Mouse (Mus musculus): ENCODE results near the gene Olfr1395.
"Not testable (repeated sequence)": the region's sequence is repeated elsewhere in the genome, so short reads cannot be mapped to it uniquely, and the experiment has no call there.

The Olfr1395 gene

DNA sequence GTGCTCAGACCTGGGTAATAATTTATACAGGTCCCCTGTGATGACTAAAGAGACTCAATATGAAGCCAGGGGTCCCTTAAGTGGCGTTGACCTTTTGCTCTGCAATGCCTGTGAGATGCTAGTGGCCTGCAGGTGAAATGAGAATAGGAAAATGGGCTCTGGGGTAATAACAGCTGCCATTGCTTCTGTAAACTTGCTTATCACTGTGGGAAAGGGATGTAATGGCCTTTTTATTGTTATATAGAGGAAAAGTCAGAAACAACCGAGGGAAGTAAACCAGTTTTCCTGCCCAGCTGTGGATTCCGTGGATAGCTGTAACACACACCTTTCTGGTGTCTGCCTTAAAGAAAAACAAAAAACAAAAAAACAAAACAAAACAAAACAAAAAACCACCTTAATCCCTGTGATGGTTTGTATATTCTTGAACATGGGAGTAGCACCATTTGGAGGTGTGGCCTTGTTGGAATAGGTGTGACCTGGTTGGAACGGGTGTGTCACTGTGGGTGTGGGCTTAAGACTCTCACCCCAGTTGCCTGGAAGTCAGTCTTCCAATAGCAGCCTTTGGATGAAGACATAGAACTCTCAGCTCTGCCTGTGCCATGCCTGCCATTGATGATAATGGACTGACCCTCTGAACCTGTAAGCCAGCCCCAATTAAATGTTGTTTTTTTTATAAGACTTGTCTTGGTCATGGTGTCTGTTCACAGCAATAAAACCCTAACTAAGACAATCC lies 34.1 kb downstream of the Olfr1395 start:
- DNase-seq = not testable (repeated sequence)

DNA sequence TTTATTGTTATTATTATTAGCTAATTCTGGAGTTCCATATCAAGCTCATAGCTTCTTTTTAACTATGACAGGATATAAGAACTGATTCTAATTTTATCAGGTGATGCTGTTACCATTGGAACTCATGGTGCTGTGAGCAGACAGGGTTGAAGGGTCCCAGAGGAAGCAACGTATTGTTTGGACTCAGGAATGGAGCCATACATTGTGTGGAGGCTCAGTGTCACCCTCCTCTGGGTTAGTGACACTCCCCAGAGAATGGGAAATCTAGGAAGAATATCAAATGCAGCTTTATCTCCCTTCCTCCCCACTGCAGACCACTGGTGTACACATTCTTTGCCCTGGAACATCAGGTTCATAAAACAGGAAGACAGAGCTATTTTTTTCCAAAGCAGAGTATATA lies 41.1 kb downstream of the Olfr1395 start:
- no peak for DNase-seq

- DNase-seq = no peak
Measured at GRCm38 (mm10) chr11:49186452-49186851, 44.4 kb downstream of the Olfr1395 start.

GRCm38 (mm10) chr11:49186955-49187488 lies 44.9 kb downstream of the Olfr1395 start, which contains the start of gene Btnl9:
Btnl9 (minus strand) TSS chr11:49187159.
- DNase-seq = no peak

GRCm38 (mm10) chr11:49187701-49188100 lies 45.6 kb downstream of the Olfr1395 start:
- no peak for DNase-seq

DNA sequence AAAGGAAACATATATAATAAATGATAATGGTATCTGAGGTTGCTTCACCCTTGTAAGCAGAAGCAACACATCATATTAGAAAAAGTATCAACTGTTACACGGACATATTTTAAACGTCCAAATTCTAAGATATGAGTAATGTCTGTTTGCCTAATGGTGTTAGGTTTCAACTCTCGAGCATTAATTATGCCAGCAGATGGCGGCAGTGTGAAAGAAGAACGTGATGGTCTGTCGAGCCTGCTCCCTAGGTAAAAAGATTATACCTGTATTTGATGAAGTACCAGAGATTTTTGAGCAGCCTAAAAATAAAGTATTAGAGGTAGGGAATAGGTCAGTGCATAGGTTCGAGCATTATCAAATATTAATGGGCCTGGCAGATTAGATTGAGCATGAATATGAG lies 47.7 kb downstream of the Olfr1395 start:
- peak; percentile 76 for DNase-seq

DNA sequence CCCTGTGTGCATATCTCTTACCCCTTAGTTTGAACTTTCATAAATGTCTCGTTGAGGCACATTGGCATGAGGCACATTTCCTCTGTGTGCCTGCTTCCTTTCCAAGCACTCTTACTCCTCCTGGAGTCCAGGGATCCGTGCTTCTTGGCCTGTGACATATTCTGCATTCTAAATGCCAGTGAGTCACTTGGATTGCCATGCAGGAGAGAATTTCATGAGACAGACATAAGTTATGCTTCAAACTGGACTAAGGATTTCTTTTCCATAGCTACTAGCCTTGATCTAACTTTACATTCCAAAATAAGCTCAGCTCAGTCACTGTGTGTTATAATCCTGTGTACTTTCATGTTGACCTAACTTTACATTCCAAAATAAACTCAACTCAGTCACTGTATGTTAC lies 49.0 kb downstream of the Olfr1395 start:
- no peak for DNase-seq

DNA sequence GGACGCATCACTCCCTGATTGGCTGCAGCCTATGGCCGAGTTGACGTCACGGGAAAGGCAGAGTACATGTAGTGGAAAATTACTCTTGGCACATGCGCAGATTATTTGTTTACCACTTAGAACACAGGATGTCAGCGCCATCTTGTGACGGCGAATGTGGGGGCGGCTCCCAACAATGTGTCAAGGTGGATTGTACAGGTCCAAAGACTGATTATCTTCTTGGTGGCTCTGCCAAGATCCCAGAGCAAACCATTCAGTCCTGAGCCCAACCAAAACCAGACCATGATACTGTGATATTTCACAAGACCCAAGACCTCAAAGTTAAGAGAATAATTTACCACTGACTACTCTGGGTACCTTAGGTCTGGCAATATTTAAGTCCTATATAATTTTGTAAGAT lies 52.7 kb downstream of the Olfr1395 start:
- not testable (repeated sequence) for DNase-seq

DNA sequence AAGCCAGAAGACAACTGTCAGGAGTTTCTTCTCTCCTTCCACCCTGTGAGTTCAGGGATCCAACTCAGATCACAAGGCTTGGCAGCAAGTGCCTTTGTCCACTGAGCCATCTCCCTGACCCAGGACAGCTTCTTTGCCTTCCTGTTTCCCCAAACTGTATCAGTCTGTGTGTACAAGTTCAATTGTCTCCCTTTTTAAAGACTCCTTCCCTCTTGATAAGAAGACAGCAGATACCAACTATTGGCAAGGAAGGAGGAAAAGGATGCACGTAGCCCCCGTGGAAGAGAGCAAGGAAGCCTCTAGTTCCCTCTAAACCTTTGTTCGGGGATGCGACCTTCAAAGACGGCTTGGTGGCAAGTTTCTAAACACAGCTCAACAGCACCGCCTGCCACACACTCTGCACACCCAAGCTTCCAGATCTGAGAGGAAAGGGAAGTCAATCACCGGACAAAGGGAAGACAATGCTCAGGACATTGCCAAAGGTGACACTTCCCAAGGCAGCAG lies 53.8 kb downstream of the Olfr1395 start:
- no peak for DNase-seq

All from kidney, adult 18-20 months (tissue).